Mouse (Mus musculus): Measurements from ENCODE around the gene Zwint. TPM values are rescaled to one million over a fixed set of nuclear protein-coding genes. Genes with fewer than 3 reads are reported as not detected.

The Zwint gene
- polyA plus RNA-seq, 1 experiment from 2014 or later = 347 TPM

DNA sequence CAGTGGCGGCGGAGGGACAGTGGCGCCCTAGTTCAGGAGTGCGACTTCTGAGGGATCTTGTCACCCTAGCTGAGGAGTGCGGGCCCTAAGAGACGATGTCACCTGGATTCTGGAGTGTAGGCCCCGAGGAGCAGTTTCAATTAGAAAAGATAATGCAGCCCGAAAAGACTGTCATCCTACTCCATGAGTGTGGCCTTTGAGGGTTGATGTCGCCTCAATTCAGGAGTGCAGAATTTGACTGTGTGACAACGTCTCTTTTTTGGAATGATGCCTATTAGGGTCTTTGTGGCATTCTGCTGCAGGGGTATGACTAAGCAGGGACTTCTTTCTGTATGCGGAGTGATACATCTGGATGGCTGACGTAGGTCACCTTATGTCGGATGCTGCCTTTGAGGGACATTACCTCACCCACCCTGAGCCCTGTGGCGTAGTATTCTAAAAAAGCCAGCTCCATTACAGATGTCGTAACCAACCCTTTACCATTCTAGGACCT, 418 bp downstream of the Zwint start:
- H3K27me3 ChIP-seq (ENCODE audit: control insufficient read depth, insufficient read depth, low read length) = no peaks in the 10 kb centered on the region
- peaks cover 20% of the 10 kb centered on the region for H3K36me3 ChIP-seq (ENCODE audit: control insufficient read depth, insufficient read depth, low read length)
- H3K27ac ChIP-seq (ENCODE audit: low read depth, low read length) = peak overlapping the region; percentile 96
- peak; percentile 81 for ATAC-seq (replicated peaks; ENCODE audit: insufficient number of reproducible peaks, low FRiP score, low TSS enrichment)
- H3K4me2 ChIP-seq = peak overlapping the region; percentile 87
- WGBS (ENCODE audit: insufficient replicate concordance) = 3% methylated on average over 15 of the region's 15 CpGs
- peak overlapping the region; percentile 84 for H3K4me3 ChIP-seq (ENCODE audit: low read depth, low read length)
- peaks cover 6% of the 10 kb centered on the region; the same call in 1 of the 2 replicates for H3K4me1 ChIP-seq (ENCODE audit: control insufficient read depth, insufficient read depth, low read length)
- H3K9me3 ChIP-seq (replicated peaks; ENCODE audit: control insufficient read depth, low read length) = no peaks in the 10 kb centered on the region
- peak overlapping the region; percentile 89 for H3K9ac ChIP-seq (ENCODE audit: low read depth, low read length)

DNA sequence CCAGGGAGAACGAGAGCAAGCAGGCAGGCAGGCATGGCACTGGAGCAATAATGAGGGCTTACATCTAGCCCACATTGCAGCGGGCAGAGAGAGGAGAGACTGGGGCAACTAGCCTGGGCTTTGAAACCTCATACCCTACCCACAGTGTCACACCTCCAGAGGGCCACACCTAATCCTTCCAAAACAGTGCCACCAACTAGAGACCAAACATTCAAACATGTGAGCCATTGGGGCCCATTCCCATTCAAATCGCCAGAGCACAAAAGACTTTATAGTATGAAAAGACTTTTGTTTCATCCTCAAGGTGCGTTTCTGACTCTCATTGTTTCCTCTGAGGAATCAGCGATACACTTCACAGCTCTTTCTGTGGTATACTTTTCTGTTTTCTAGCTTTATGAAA, 4.6 kb downstream of the Zwint start:
- WGBS (ENCODE audit: insufficient replicate concordance) = 98% methylated on average over 5 of the region's 5 CpGs
- Histone ChIP-seq H3K4me3 (ENCODE audit: low read depth, low read length) (no peak overlapping the region), H3K4me1 (ENCODE audit: control insufficient read depth, insufficient read depth, low read length) (peaks cover 6% of the 10 kb centered on the region; the same call in 1 of the 2 replicates), H3K27me3 (ENCODE audit: control insufficient read depth, insufficient read depth, low read length) (no peaks in the 10 kb centered on the region), H3K9ac (ENCODE audit: low read depth, low read length) (no peak overlapping the region), H3K27ac (ENCODE audit: low read depth, low read length) (no peak overlapping the region), H3K4me2 (no peak overlapping the region), H3K9me3 (replicated peaks; ENCODE audit: control insufficient read depth, low read length) (no peaks in the 10 kb centered on the region), H3K36me3 (ENCODE audit: control insufficient read depth, insufficient read depth, low read length) (peaks cover 26% of the 10 kb centered on the region)
- no peak for ATAC-seq (replicated peaks; ENCODE audit: insufficient number of reproducible peaks, low FRiP score, low TSS enrichment)

DNA sequence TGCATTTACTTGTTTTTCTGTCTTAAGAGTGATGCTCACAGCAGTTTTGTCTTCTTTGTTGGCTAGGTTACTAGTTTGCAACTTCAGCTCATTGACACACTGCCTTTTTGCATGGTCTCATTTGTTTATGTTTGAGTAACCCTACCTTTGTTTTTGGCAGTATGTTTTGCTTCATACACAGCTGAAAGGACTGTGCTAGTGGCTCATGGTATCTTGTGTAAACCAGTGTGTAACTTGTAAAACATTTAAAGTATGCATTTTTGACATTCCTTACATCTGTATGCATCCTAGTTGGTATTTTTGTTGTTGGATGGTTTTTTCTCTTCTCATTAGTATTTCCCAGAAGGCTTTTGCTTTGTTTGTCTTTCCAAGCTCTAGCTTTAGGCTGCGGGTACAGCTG, 5.7 kb downstream of the Zwint start:
- H3K36me3 ChIP-seq (ENCODE audit: control insufficient read depth, insufficient read depth, low read length) = peaks cover 26% of the 10 kb centered on the region
- peaks cover 6% of the 10 kb centered on the region; the same call in 1 of the 2 replicates for H3K4me1 ChIP-seq (ENCODE audit: control insufficient read depth, insufficient read depth, low read length)
- H3K27ac ChIP-seq (ENCODE audit: low read depth, low read length) = no peak overlapping the region
- no peaks in the 10 kb centered on the region for H3K9me3 ChIP-seq (replicated peaks; ENCODE audit: control insufficient read depth, low read length)
- H3K4me3 ChIP-seq (ENCODE audit: low read depth, low read length) = no peak overlapping the region
- 86% methylated on average over 1 of the region's 1 CpGs for WGBS (ENCODE audit: insufficient replicate concordance)
- no peak for ATAC-seq (replicated peaks; ENCODE audit: insufficient number of reproducible peaks, low FRiP score, low TSS enrichment)
- H3K9ac ChIP-seq (ENCODE audit: low read depth, low read length) = no peak overlapping the region
- no peak overlapping the region for H3K4me2 ChIP-seq
- H3K27me3 ChIP-seq (ENCODE audit: control insufficient read depth, insufficient read depth, low read length) = no peaks in the 10 kb centered on the region

DNA sequence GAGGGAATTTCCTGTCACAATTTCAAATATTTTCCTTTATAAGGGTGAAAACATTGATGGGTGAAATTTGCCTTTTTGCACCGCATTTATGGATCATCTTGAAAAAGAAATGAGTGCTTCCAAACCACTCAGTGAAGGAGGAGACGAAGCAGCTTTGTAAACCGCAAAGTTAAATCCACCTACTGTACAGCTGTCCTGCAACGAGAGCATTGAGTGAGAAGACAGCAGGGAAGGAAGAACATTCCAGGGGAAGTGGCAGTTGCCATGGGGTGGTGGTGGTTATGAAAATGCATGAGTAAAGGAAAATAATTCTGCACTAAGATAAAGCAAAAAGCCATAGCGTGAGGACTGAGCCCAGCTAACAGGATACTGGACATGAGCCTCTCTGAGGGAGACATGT, 13.2 kb downstream of the Zwint start:
- no peak overlapping the region for H3K4me2 ChIP-seq
- ATAC-seq (replicated peaks; ENCODE audit: insufficient number of reproducible peaks, low FRiP score, low TSS enrichment) = no peak
- peaks cover 9% of the 10 kb centered on the region for H3K36me3 ChIP-seq (ENCODE audit: control insufficient read depth, insufficient read depth, low read length)
- H3K9me3 ChIP-seq (replicated peaks; ENCODE audit: control insufficient read depth, low read length) = no peaks in the 10 kb centered on the region
- H3K4me1 ChIP-seq (ENCODE audit: control insufficient read depth, insufficient read depth, low read length) = peaks cover 6% of the 10 kb centered on the region
- no peaks in the 10 kb centered on the region for H3K27me3 ChIP-seq (ENCODE audit: control insufficient read depth, insufficient read depth, low read length)
- no peak overlapping the region for H3K27ac ChIP-seq (ENCODE audit: low read depth, low read length)
- no peak overlapping the region for H3K4me3 ChIP-seq (ENCODE audit: low read depth, low read length)
- 90% methylated on average over 5 of the region's 5 CpGs for WGBS (ENCODE audit: insufficient replicate concordance)
- no peak overlapping the region for H3K9ac ChIP-seq (ENCODE audit: low read depth, low read length)

DNA sequence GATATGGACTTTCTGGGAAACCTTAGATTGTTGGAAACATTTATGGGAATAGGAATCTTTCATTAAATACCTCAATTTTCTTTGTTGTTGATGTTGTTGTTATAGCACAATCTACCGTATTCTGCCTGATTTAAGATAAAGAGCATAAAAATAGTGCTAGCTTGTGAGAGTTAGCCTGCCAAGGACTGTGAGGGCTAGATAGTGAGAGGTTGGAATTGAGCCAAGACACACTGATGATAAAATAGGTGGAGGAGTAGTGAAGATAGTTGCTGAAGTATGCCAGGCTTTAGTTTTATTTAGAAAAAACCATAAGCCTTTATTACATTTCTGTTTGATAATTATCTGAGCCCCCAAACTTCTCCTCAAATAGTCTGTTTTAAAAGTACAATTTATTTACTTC, 14.4 kb downstream of the Zwint start:
- Histone ChIP-seq H3K27me3 (ENCODE audit: control insufficient read depth, insufficient read depth, low read length) (no peaks in the 10 kb centered on the region), H3K9ac (ENCODE audit: low read depth, low read length) (no peak overlapping the region), H3K27ac (ENCODE audit: low read depth, low read length) (no peak overlapping the region), H3K36me3 (ENCODE audit: control insufficient read depth, insufficient read depth, low read length) (peaks cover 12% of the 10 kb centered on the region), H3K4me2 (no peak overlapping the region), H3K4me1 (ENCODE audit: control insufficient read depth, insufficient read depth, low read length) (peaks cover 6% of the 10 kb centered on the region), H3K9me3 (replicated peaks; ENCODE audit: control insufficient read depth, low read length) (no peaks in the 10 kb centered on the region), H3K4me3 (ENCODE audit: low read depth, low read length) (no peak overlapping the region)
- 25% methylated on average over 1 of the region's 1 CpGs for WGBS (ENCODE audit: insufficient replicate concordance)
- ATAC-seq (replicated peaks; ENCODE audit: insufficient number of reproducible peaks, low FRiP score, low TSS enrichment) = no peak

DNA sequence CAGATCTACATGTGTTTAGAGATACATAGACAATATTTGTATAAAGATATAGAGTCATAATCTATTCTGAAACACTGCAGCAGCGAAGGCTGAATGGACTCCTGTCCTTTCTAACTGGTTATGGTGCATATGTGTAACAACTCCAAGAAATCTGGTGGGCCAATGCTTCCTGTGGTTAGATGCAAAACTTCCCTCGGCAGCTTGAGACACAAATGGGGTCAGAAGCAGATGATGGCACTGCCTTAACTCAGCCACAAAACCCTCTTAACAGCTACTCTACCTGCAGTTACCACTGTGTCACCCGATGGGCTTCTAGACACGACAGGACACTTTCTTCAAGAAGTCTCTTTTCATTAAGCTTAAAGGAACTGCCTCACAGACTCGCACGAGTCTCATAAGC, 21.3 kb downstream of the Zwint start:
- WGBS (ENCODE audit: insufficient replicate concordance) = 75% methylated on average over 6 of the region's 6 CpGs
- no peaks in the 10 kb centered on the region for H3K9me3 ChIP-seq (replicated peaks; ENCODE audit: control insufficient read depth, low read length)
- no peak for ATAC-seq (replicated peaks; ENCODE audit: insufficient number of reproducible peaks, low FRiP score, low TSS enrichment)
- no peak overlapping the region for H3K27ac ChIP-seq (ENCODE audit: low read depth, low read length)
- no peaks in the 10 kb centered on the region for H3K27me3 ChIP-seq (ENCODE audit: control insufficient read depth, insufficient read depth, low read length)
- H3K4me2 ChIP-seq = no peak overlapping the region
- 0 out of 2 replicates have a peak, but pooled peaks cover 4% of the 10 kb centered on the region for H3K4me1 ChIP-seq (ENCODE audit: control insufficient read depth, insufficient read depth, low read length)
- H3K9ac ChIP-seq (ENCODE audit: low read depth, low read length) = no peak overlapping the region
- peaks cover 10% of the 10 kb centered on the region for H3K36me3 ChIP-seq (ENCODE audit: control insufficient read depth, insufficient read depth, low read length)
- no peak overlapping the region for H3K4me3 ChIP-seq (ENCODE audit: low read depth, low read length)

DNA sequence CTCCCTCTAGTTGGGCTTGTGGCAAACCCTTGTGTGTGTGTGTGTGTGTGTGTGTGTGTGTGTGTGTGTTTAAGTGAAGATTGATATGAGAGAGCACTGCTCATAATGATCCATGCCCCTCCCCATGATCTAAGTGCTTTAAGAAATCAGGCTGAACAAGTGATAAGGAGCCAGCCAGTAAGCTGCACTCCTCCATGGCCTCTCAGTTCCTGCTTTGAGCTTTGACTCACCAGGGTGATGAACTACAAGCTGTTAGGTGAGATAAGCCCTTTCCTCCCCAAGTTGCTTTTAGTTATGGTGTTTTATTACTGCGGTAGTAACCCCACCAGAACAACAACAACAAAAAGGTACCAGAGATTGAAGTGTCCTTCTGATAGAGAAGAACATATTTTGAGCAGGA, 21.9 kb downstream of the Zwint start:
- 26% methylated on average over 1 of the region's 1 CpGs for WGBS (ENCODE audit: insufficient replicate concordance)

DNA sequence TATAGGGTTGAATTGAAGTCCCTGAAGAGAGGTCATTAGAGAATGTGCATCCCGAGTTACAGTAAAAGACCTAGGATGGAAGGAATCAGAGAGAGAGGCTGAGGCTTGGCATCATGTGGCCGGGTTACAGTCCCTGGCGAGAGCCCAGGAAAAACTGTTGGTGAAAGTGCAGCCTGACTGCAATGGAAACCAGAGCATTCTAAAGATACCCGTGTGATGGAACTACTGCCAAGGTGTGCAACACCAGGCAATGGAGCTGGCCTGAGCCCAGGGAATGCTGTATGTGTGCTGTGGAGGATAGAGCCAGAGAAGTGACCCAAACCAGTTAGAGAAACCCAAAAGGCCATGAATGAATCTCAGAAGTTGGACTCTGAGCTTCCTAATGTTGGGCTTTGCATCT, 24.4 kb downstream of the Zwint start:
- Histone ChIP-seq H3K27ac (ENCODE audit: low read depth, low read length) (no peak overlapping the region), H3K4me1 (ENCODE audit: control insufficient read depth, insufficient read depth, low read length) (0 out of 2 replicates have a peak, but pooled peaks cover 4% of the 10 kb centered on the region), H3K4me2 (no peak overlapping the region), H3K9me3 (replicated peaks; ENCODE audit: control insufficient read depth, low read length) (no peaks in the 10 kb centered on the region), H3K9ac (ENCODE audit: low read depth, low read length) (no peak overlapping the region), H3K4me3 (ENCODE audit: low read depth, low read length) (no peak overlapping the region), H3K36me3 (ENCODE audit: control insufficient read depth, insufficient read depth, low read length) (peaks cover 6% of the 10 kb centered on the region), H3K27me3 (ENCODE audit: control insufficient read depth, insufficient read depth, low read length) (no peaks in the 10 kb centered on the region)
- WGBS (ENCODE audit: insufficient replicate concordance) = 82% methylated on average over 4 of the region's 4 CpGs
- ATAC-seq (replicated peaks; ENCODE audit: insufficient number of reproducible peaks, low FRiP score, low TSS enrichment) = no peak

More for the DNA sequence above, 21.9 kb downstream of the Zwint start:
- no peak overlapping the region for H3K9ac ChIP-seq (ENCODE audit: low read depth, low read length)
- H3K36me3 ChIP-seq (ENCODE audit: control insufficient read depth, insufficient read depth, low read length) = peaks cover 9% of the 10 kb centered on the region
- no peak overlapping the region for H3K4me2 ChIP-seq
- H3K27me3 ChIP-seq (ENCODE audit: control insufficient read depth, insufficient read depth, low read length) = no peaks in the 10 kb centered on the region
- no peaks in the 10 kb centered on the region for H3K9me3 ChIP-seq (replicated peaks; ENCODE audit: control insufficient read depth, low read length)
- no peak overlapping the region for H3K4me3 ChIP-seq (ENCODE audit: low read depth, low read length)
- 0 out of 2 replicates have a peak, but pooled peaks cover 4% of the 10 kb centered on the region for H3K4me1 ChIP-seq (ENCODE audit: control insufficient read depth, insufficient read depth, low read length)
- ATAC-seq (replicated peaks; ENCODE audit: insufficient number of reproducible peaks, low FRiP score, low TSS enrichment) = no peak
- no peak overlapping the region for H3K27ac ChIP-seq (ENCODE audit: low read depth, low read length)

DNA sequence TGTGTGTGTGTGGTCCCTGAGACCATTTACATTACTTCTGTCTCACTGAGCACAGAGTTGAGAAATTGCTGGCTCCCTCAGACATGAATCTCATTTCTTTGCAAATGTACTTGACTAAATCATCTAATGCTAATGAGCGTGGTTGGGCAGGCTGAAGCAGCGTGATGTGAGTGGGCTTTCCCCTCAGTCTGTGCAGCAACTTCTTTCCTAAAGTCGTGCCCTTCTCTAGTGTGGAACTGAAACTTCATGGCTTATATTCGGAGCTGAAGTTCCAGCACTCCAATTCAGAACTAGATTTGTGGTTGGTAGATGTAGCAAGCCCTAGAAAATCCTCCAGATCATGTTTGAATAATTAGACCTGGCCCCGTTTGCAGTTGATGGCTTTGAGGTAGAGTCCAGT, 46.4 kb downstream of the Zwint start:
- WGBS (ENCODE audit: insufficient replicate concordance) = 80% methylated on average over 5 of the region's 5 CpGs

More for the DNA sequence above, 46.4 kb downstream of the Zwint start:
- no peaks in the 10 kb centered on the region for H3K9me3 ChIP-seq (replicated peaks; ENCODE audit: control insufficient read depth, low read length)
- no peak overlapping the region for H3K9ac ChIP-seq (ENCODE audit: low read depth, low read length)
- H3K4me3 ChIP-seq (ENCODE audit: low read depth, low read length) = no peak overlapping the region
- no peak overlapping the region for H3K27ac ChIP-seq (ENCODE audit: low read depth, low read length)
- no peaks in the 10 kb centered on the region for H3K4me1 ChIP-seq (ENCODE audit: control insufficient read depth, insufficient read depth, low read length)
- no peak for ATAC-seq (replicated peaks; ENCODE audit: insufficient number of reproducible peaks, low FRiP score, low TSS enrichment)
- H3K4me2 ChIP-seq = no peak overlapping the region
- no peaks in the 10 kb centered on the region for H3K27me3 ChIP-seq (ENCODE audit: control insufficient read depth, insufficient read depth, low read length)
- no peaks in the 10 kb centered on the region for H3K36me3 ChIP-seq (ENCODE audit: control insufficient read depth, insufficient read depth, low read length)
